Mouse (Mus musculus): ENCODE results near the gene Krtap5-4. TPM values are rescaled to one million over a fixed set of nuclear protein-coding genes. Genes with fewer than 3 reads are reported as not detected.

Krtap5-4 gene
- polyA plus RNA-seq, 1 experiment from 2014 or later = not detected

DNA sequence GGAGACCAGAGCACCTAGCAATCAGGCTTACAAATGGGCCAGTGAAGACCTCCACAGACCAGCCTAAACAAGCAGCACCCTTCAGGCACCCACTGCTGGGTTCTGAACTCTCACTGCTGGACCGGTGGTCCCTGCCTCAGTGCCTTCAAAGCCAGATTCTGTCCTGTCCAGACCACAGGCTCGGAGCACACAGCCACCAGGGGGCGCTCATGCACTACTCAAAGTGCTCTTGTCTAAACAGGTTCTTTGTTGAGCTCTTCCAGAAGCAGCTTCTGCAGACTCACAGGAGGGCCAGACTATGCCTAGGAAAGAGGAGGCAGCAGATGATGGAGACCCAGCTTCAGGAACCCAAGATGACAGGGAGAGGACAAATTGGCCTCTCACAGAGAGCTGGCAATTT, 30.9 kb downstream of the Krtap5-4 start:
- Histone ChIP-seq H3K79me2 (ENCODE audit: inconsistent target) (no peaks in the 10 kb centered on the region), H3K27ac (no peak overlapping the region), H3K4me3 (ENCODE audit: inconsistent target) (no peak overlapping the region), H3K36me3 (ENCODE audit: inconsistent target) (no peaks in the 10 kb centered on the region)
- WGBS (ENCODE audit: missing documents) = 3% methylated on average over 3 of the region's 3 CpGs

DNA sequence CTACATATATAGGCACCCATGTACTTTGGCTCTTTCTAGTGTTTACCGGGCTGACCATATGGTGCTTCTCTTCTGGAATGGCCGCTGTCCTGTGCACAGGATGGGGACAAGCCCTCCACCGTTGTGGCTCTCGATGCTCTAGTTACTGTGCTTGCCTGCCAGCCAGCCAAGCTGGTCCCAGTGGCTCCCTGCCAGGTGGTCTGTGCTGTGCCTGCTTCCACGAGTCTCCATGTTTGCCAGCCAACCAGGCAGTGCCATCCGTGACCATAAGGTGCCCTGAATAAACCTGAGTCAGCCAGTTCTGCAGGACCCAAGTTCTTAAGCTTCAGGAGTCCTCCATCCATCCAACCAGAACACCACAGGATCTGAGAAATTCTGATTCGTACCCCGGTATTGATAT, 31.8 kb downstream of the Krtap5-4 start:
- Histone ChIP-seq H3K79me2 (ENCODE audit: inconsistent target) (no peaks in the 10 kb centered on the region), H3K36me3 (ENCODE audit: inconsistent target) (no peaks in the 10 kb centered on the region), H3K27ac (no peak overlapping the region), H3K4me3 (ENCODE audit: inconsistent target) (no peak overlapping the region)
- 95% methylated on average over 8 of the region's 8 CpGs for WGBS (ENCODE audit: missing documents)

DNA sequence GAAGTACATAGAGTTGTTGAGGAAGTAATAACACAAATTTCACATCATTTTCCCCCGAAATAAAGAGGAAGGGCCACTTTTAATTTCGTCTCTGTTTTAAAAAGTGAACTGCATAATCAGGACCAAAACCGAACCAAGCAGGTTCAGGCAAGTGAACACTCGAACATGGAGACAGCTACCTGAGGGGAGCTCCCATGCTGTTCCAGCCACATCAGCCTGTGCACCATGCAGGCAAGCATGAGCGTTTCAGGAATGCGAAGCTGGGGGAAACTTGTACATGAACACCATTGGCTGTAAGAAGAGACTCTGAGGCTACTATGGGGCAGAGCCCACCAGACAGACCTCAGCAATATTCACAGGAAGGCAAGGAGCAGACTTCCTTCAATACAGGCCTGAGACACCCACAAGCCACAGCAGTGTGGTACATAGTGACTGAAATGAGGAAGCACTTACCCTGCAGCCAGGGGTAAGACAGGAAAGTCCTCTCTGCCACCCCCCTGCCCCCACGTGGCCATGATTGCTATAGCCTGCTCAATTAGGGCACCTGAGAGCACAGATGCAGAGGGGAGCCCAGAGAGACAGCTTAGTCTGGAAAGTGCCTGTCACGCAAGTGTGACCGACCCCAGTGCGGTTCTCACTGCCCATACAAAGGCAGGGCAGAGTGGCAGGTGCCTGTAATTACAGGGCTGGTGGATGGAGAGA, 37.1 kb downstream of the Krtap5-4 start:
- WGBS (ENCODE audit: missing documents) = 7% methylated on average over 10 of the region's 10 CpGs
- Histone ChIP-seq H3K36me3 (ENCODE audit: inconsistent target) (no peaks in the 10 kb centered on the region), H3K27ac (peak overlapping the region; percentile 10; the same call in 1 of the 2 replicates), H3K79me2 (ENCODE audit: inconsistent target) (no peaks in the 10 kb centered on the region), H3K4me3 (ENCODE audit: inconsistent target) (no peak overlapping the region)

DNA sequence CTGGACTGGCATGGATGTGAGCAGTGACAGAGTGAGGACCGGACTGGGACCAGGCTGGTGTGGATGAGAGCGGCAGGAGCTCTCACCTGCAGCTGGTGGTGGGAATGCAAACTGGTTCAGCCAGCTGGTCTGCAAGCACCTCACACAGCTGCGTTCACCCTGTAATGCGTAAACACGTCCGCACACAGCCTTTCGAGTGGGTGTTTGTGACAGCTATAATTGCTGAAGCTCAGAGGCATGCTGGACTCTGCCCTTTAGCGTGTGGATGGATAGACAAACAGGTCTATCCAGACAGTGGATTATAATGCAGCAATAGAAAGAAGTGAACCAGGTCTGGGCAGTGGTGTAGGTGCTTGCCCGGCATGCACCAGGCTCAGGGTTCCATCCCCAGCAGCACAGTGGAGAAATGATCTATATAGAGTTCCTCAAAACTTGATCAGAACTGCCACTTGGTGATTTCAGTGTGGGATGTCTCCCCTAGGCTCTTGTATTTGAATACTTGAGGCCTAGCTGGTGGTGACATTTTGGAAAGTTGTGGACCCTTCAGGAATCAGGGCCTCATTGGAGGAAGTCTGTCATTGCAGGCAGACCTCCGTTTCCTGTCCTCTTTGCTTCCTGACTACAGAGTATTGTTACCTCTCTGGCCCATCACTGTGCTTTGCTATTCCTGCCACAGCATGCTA, 38.4 kb downstream of the Krtap5-4 start:
- Histone ChIP-seq H3K4me3 (ENCODE audit: inconsistent target) (no peak overlapping the region), H3K79me2 (ENCODE audit: inconsistent target) (no peaks in the 10 kb centered on the region), H3K36me3 (ENCODE audit: inconsistent target) (no peaks in the 10 kb centered on the region), H3K27ac (peak overlapping the region; percentile 16)
- 80% methylated on average over 10 of the region's 10 CpGs for WGBS (ENCODE audit: missing documents)

DNA sequence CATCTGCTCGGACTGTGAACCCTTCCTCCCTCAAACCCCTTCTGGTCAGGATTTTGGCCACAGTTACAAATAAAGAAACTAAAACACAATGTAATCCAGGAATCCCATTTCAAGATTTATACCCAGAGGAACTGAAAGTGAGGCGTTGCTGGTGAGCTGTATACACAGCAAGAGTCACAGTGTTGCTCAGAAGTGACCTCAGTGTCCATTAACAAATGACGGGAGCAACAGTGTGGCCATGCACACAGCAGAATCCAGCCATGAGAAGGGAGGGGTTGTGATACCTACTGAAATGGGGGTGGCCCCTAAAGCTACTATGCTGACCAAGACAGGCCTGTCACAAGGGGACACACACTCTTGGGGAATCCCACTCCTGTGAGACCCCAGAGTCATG, 38.9 kb downstream of the Krtap5-4 start:
- Histone ChIP-seq H3K27ac (peak overlapping the region; percentile 16), H3K4me3 (ENCODE audit: inconsistent target) (no peak overlapping the region), H3K79me2 (ENCODE audit: inconsistent target) (no peaks in the 10 kb centered on the region), H3K36me3 (ENCODE audit: inconsistent target) (no peaks in the 10 kb centered on the region)
- 3% methylated on average over 3 of the region's 3 CpGs for WGBS (ENCODE audit: missing documents)

DNA sequence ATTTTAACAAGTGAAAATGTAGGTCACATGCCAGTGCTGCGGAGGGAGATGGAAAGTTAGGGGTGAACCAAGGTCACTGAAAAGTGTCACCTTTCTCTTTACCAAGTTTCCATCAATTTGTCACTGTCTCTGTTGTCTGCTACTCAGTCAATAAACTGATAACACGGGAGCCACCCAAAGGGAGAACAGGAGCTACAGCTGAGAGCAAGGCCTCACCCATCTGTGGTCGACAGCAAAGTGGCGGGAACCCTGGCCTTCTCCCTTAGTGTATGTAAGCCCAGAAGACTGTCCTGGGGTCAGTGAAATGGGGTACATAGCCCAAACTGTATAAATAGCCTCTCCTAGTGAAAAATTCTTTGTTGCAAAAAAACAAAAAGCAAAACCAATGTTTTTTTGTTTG, 44.2 kb downstream of the Krtap5-4 start:
- WGBS (ENCODE audit: missing documents) = 90% methylated on average over 4 of the region's 4 CpGs
- H3K36me3 ChIP-seq (ENCODE audit: inconsistent target) = no peaks in the 10 kb centered on the region
- no peak overlapping the region for H3K27ac ChIP-seq
- no peak overlapping the region for H3K4me3 ChIP-seq (ENCODE audit: inconsistent target)
- H3K79me2 ChIP-seq (ENCODE audit: inconsistent target) = no peaks in the 10 kb centered on the region

DNA sequence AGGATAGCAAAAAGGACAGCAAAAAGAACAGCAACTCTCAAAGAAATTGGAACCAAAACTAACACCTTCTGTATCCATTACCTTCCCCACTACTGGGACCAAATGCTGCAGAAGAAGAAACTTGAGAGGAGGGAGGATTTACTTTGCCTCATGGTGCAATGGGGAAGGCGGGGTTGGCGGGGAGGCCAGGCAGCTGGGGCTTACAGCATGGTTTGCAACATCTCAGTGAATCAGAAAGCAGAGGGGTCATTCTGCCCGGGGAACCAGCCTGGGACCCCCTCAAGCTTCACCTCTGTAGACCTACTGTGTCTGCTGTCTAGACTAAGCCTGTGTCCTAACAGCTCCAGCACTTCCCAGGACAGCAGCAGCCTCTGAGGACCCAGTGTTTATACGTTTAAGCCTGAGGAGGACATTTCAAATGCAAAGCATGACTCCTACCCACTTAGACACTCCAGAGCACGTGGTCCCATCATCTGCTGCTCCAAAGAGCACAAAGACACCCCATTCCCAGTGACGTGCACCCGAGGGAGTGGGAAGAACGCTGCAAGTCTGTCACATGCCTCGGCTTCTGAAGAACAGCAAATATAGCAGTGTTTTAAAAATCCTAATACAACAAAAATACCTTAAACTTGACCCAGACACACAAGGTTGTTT, 46.1 kb downstream of the Krtap5-4 start:
- WGBS (ENCODE audit: missing documents) = 69% methylated on average over 9 of the region's 9 CpGs
- no peak overlapping the region for H3K4me3 ChIP-seq (ENCODE audit: inconsistent target)
- H3K36me3 ChIP-seq (ENCODE audit: inconsistent target) = no peaks in the 10 kb centered on the region
- H3K27ac ChIP-seq = no peak overlapping the region
- no peaks in the 10 kb centered on the region for H3K79me2 ChIP-seq (ENCODE audit: inconsistent target)

DNA sequence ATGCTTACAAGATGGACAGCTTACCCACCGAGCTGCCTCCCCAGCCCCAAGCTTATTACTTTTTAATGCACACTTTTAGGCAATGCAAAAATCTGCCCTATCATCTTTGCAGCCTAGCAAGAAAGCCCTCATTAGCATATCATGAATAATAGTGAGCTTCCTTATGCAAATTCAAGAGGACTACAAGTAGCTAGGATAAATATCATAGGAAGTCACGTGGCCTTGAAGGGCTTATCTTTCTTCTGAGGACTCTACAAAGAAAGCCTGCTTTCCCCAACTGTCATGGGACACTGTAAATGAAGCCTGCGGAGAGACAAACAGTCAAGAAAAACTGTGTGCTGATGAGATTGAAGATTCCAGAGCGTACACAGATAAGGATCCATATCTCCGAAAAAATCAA, 48.2 kb downstream of the Krtap5-4 start:
- Histone ChIP-seq H3K36me3 (ENCODE audit: inconsistent target) (no peaks in the 10 kb centered on the region), H3K4me3 (ENCODE audit: inconsistent target) (no peak overlapping the region), H3K27ac (no peak overlapping the region), H3K79me2 (ENCODE audit: inconsistent target) (no peaks in the 10 kb centered on the region)
- 84% methylated on average over 5 of the region's 5 CpGs for WGBS (ENCODE audit: missing documents)

DNA sequence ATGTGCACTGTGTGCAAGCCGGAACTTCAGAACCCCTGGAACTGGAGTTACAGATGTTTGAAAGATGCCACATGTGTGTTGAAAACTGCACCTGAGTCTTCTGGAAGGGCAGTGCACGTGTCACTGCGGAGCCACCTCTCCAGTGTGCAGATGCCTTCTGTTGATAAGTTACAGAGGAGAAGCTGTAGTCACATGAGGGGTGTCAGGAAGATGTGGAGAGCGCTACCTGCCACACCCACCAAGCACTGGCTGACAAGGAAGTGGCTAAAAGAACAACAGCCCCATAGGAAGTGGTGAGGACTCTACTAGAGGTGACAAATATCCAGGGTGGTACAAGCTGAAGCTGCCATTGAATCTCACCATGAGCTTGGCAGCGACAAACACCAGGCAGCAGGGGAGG, 50.5 kb downstream of the Krtap5-4 start:
- no peak overlapping the region for H3K4me3 ChIP-seq (ENCODE audit: inconsistent target)
- no peaks in the 10 kb centered on the region for H3K79me2 ChIP-seq (ENCODE audit: inconsistent target)
- no peaks in the 10 kb centered on the region for H3K36me3 ChIP-seq (ENCODE audit: inconsistent target)
- 26% methylated on average over 5 of the region's 5 CpGs for WGBS (ENCODE audit: missing documents)
- no peak overlapping the region for H3K27ac ChIP-seq

Other genes with a start within 250 kb of the Krtap5-4 start
- 22.8 to 35.4 TPM (median 31.3 TPM) in 3 replicates for gene Mob2, start 242.5 kb upstream of the Krtap5-4 start, polyA plus RNA-seq (2018)
- gene Dusp8, start 207.7 kb upstream of the Krtap5-4 start, polyA plus RNA-seq (2018) = 0.22 to 1.2 TPM (median 0.47 TPM) in 3 replicates
- not detected in 3 replicates for gene Gm45618, start 182.8 kb upstream of the Krtap5-4 start, polyA plus RNA-seq (2018)
- gene Gm39115, start 167.5 kb upstream of the Krtap5-4 start, polyA plus RNA-seq (2018) = not detected in 3 replicates
- not detected in 3 replicates for gene Gm45337, start 158.9 kb upstream of the Krtap5-4 start, polyA plus RNA-seq (2018)
- gene Gm29735, start 146.4 kb upstream of the Krtap5-4 start, polyA plus RNA-seq (2018) = not detected in 3 replicates
- gene Gm4553, start 137.8 kb upstream of the Krtap5-4 start, polyA plus RNA-seq (2018) = not detected in 3 replicates
- gene Krtap5-2, start 127.5 kb upstream of the Krtap5-4 start, polyA plus RNA-seq (2018) = not detected in 3 replicates
- gene Gm10153, start 113.2 kb upstream of the Krtap5-4 start, polyA plus RNA-seq (2018) = not detected in 3 replicates
- not detected in 3 replicates for gene Krtap5-3, start 102.2 kb upstream of the Krtap5-4 start, polyA plus RNA-seq (2018)
- not detected in 3 replicates for gene Gm7579, start 91.7 kb upstream of the Krtap5-4 start, polyA plus RNA-seq (2018)
- gene Krtap5-5, start 73.6 kb upstream of the Krtap5-4 start, polyA plus RNA-seq (2018) = not detected in 3 replicates
- not detected in 3 replicates for gene Gm40460, start 62.5 kb upstream of the Krtap5-4 start, polyA plus RNA-seq (2018)
- gene Gm2431, start 45.2 kb upstream of the Krtap5-4 start, polyA plus RNA-seq (2018) = not detected in 3 replicates
- not detected in 3 replicates for gene Gm4559, start 29.2 kb upstream of the Krtap5-4 start, polyA plus RNA-seq (2018)
- not detected in 3 replicates for gene Krtap5-1, start 6.4 kb upstream of the Krtap5-4 start, polyA plus RNA-seq (2018)
- not detected in 3 replicates for gene Ifitm10, start 70.2 kb downstream of the Krtap5-4 start, polyA plus RNA-seq (2018)
- gene Gm49369, start 79.1 kb downstream of the Krtap5-4 start, polyA plus RNA-seq (2018) = 9.6 to 6,145 TPM (median 21.2 TPM) in 3 replicates
- gene Ctsd, start 84.5 kb downstream of the Krtap5-4 start, polyA plus RNA-seq (2018) = 15,815 to 17,787 TPM (median 16,857 TPM) in 3 replicates
- 3.2 to 10.3 TPM (median 4.8 TPM) in 3 replicates for gene Syt8, start 131.3 kb downstream of the Krtap5-4 start, polyA plus RNA-seq (2018)
- gene Tnni2, start 138.3 kb downstream of the Krtap5-4 start, polyA plus RNA-seq (2018) = 13.4 to 20.6 TPM (median 18.0 TPM) in 3 replicates
- 30.8 to 130 TPM (median 114 TPM) in 3 replicates for gene Lsp1, start 157.3 kb downstream of the Krtap5-4 start, polyA plus RNA-seq (2018)
- 0.75 TPM in 1 of 3 replicates, not detected in the others for gene Tnnt3, start 195.3 kb downstream of the Krtap5-4 start, polyA plus RNA-seq (2018)
- gene Mrpl23, start 229.1 kb downstream of the Krtap5-4 start, polyA plus RNA-seq (2018) = 31.4 to 47.4 TPM (median 43.1 TPM) in 3 replicates